Mouse (Mus musculus) Patski (cell line): ENCODE measurements around the gene 9530077C05Rik. TPM values are rescaled to one million over a fixed set of nuclear protein-coding genes. Genes with fewer than 3 reads are reported as not detected.
A peak's percentile ranks its signal among the peaks of the same experiment; 100 is the strongest.

Experiments used
- ATAC-seq: fragments of 100-300 bp; one replicate; pipeline ENCODE4 v1.8.0; 2021
- CTCF ChIA-PET: fragments of 350-600 bp; sonication (Branson Sonifier 250); formaldehyde crosslinking; loops from one replicate; lab custom pipeline; 2022; ENCODE audit warnings: inconsistent platforms; lab: Charles Lee
- POLR2A ChIA-PET: fragments of 350-600 bp; sonication (Branson Sonifier 250); formaldehyde crosslinking; loops from one replicate; lab custom pipeline; 2022; ENCODE audit warnings: antibody characterized with exemption, inconsistent platforms; lab: Charles Lee
- DNase-seq: peaks from one replicate; pipeline ENCODE4 v3.0.0-alpha.2; 2011; ENCODE audit warnings: low read depth, low spot score
- H3K27me3 ChIP-seq: fragments of 371-371 bp; one replicate; pipeline ENCODE4 v1.5.1; 2021
- CTCF ChIP-seq: fragments of 100-300 bp; IDR thresholded peaks from one replicate; pipeline ENCODE4 v1.5.1; 2021
- in situ Hi-C: fragments of 300-500 bp; cut with MboI; formaldehyde crosslinking; loops from 3 replicates; pipeline ENCODE4 v1.11.1; 2018; ENCODE audit warnings: low pct_unique_long_range_greater_than_20kb, mixed read lengths
- polyA plus RNA-seq: library from polyadenylated mRNA; unstranded; gene quantifications from one replicate; pipeline ENCODE4 v1.2.3, GENCODE M21; 2021

9530077C05Rik gene
- polyA plus RNA-seq, 1 experiment from 2014 or later: 12.7 TPM

DNA sequence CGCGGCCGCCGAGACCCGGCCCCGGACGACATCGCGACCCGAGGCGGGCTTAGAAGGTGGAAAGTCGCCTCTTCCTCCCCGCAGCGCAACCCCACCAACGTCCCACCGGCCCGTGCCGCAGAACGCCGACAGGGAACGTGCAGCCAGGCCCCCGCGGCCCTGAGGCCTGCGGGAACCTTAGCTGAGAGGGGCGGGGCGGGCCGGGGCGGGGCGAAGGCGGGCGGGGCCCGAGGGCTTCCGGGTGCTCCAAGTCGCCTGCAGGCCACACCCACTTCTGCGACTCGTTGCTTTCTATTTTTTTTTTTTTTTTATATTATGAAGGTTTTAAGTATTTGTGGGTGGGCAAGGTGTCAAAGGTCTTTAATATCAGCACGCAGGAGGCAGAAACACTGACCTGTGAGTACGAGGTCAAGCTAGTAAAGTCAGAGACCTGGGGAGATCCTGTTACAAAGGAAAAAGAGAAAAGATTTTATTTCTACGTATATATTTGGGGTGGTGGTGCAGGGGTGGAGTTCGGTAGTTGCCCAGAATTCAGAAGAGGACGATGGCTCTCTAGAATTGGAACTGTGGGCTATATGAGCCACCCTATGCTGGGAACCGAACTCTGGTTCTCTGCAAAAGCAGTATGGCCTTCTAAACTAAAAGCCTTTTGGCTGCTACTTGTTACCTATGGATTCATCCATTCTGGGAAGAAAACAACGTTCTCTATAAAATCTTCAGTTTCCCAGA is 57.0 kb downstream of the 9530077C05Rik start:
- ATAC-seq (peak; percentile 83), DNase-seq (peak; percentile 9)
- in situ Hi-C loops: no loop called here
- no peak for TF ChIP-seq CTCF
- ChIA-PET CTCF (no interaction called here), POLR2A (interaction anchor here (0.5 to 1.2 kb wide), 2 partner anchors 9 to 50 kb away, joined by 3 to 5 read pairs; no protein-coding TSS in a partner anchor)
- H3K27me3 ChIP-seq: no peaks in the 10 kb centered on the region

DNA sequence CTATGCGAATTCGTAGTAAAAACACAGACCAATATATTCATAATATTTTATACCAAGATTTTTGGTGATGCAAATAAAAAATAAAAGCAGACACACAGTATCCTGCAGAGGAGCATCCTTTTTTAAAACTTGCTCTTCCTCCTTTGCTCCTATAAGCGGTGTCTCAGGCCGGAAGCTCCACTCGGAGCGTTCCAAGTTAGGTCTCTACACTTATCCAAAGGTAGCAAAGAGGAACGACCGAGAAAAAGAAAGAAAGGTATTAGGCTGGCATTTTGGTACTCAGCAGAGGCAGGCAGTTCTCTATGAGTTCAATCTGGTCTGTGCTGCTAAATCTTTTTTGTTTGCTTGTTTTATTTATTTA is 57.6 kb downstream of the 9530077C05Rik start:
- TF ChIP-seq CTCF: no peak
- DNase-seq: no peak
- ChIA-PET POLR2A (interaction anchor here (0.5 kb wide), 1 partner anchor 49 kb away, joined by 3 read pairs; no protein-coding TSS in a partner anchor), CTCF (no interaction called here)
- ATAC-seq: no peak
- in situ Hi-C loops: no loop called here
- no peaks in the 10 kb centered on the region for H3K27me3 ChIP-seq

DNA sequence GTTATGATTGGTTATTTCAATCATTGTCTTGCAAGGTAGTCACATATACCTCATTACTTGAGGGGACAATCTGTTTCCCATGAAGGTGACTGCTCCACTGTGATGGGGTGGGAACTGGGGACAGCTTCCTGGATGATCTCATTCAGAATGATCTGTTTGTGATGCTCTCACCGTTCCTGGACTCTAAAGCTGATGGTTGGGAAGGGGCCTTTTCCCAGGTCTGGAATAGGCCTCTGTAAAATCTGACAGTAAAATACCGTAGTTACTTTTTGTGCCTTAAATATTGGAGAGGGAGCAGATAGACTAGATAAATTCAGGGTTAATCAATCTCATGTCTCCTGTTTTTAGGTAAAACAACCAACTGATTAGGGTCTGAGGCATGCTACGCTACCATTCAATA is 58.3 kb downstream of the 9530077C05Rik start, which contains the start of gene Rp9:
Rp9 (minus strand) TSS at position 101 of the 400 bp plus-strand sequence.
- ChIA-PET POLR2A (no interaction called here), CTCF (no interaction called here)
- no peaks in the 10 kb centered on the region for H3K27me3 ChIP-seq
- in situ Hi-C loops: no loop called here
- no peak for TF ChIP-seq CTCF
- DNase-seq (no peak), ATAC-seq (no peak)

DNA sequence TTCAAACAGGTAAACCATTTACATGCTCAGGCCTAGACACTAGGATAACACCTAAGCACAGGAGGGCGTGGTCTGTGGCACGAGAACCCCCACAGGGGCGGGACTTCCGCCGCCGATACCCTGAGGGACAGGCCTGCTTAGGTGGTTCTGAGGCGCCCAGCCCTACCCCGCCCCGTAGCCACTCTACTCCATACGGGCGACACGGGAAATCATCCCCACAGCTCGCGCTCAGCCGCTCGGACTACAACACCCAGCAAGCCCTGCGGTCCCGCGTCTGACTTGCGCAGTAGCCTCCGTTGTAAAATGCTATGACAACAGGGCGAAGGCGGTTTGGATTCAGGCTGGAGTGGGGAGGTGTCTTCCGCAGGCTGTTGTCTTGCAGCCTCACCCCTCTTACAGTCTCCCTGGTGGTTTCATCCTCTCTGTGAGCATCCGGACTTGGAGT is 64.1 kb downstream of the 9530077C05Rik start, which contains the start of gene Bbs9:
Bbs9 (plus strand) TSS at position 292 of the 445 bp plus-strand sequence.
- DNase-seq (peak; percentile 64), ATAC-seq (peak; percentile 95)
- ChIA-PET CTCF (no interaction called here), POLR2A (no interaction called here)
- H3K27me3 ChIP-seq: no peaks in the 10 kb centered on the region
- no peak for TF ChIP-seq CTCF
- in situ Hi-C loops: no loop called here

DNA sequence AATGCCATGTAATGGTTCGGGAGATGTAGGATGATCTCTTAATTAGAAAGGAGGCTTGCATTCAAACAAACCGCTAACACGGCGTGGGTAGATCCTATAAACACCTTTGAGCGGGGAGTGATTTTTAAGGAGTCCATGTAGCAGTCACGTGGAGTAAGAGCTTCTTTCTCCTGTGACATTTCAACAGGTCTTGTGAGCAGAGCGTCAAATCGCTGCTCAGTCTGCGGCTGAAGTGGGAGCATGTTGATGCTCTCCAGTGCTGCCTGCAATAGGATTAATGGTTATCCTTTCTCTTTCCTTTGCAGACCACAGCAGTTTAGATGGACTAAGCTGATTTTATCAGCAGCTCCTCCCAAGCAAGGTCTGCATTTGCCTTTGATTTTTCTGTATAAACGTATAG is 65.0 kb downstream of the 9530077C05Rik start:
- ChIA-PET CTCF (interaction anchor here (0.8 kb wide), 1 partner anchor 9 kb away, joined by 3 read pairs; no protein-coding TSS in a partner anchor), POLR2A (no interaction called here)
- in situ Hi-C loops: no loop called here
- ATAC-seq (peak; percentile 13), DNase-seq (peak; percentile 6)
- no peaks in the 10 kb centered on the region for H3K27me3 ChIP-seq
- TF ChIP-seq CTCF: no peak

DNA sequence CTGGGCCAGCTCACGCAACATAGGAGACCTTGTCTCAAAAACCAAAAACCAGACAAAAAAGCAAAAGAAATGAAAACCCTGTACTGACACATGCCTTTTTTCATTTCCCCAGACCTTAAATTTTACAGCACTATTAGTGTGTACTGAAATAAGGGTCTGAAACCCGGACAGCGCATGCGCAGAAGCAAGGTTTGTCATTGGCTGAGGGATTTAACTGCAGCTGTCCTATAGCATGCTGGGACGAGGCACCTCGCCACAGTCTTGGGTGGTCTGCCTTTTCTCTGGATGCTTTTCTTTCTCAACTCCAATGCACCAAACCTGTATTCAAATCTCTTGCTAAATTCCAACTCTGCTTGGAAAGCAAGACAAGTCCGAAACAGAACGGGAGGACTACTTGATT is 67.6 kb downstream of the 9530077C05Rik start:
- H3K27me3 ChIP-seq: no peaks in the 10 kb centered on the region
- ChIA-PET CTCF (no interaction called here), POLR2A (no interaction called here)
- no peak for ATAC-seq
- in situ Hi-C loops: no loop called here
- DNase-seq: no peak
- TF ChIP-seq CTCF: no peak

GRCm38 (mm10) chr9:22483866-22484561 is 72.7 kb downstream of the 9530077C05Rik start:
- ChIA-PET POLR2A (no interaction called here), CTCF (no interaction called here)
- in situ Hi-C loops: no loop called here
- TF ChIP-seq CTCF: no peak
- no peaks in the 10 kb centered on the region for H3K27me3 ChIP-seq
- DNase-seq: no peak
- ATAC-seq: no peak

GRCm38 (mm10) chr9:22484562-22485308 is 73.4 kb downstream of the 9530077C05Rik start:
- ATAC-seq: no peak
- in situ Hi-C loops: no loop called here

GRCm38 (mm10) chr9:22486211-22486610 is 74.9 kb downstream of the 9530077C05Rik start:
- in situ Hi-C loops: no loop called here
- POLR2A ChIA-PET: no interaction called here
- CTCF ChIA-PET: no interaction called here
- DNase-seq (no peak), ATAC-seq (no peak)
- no peak for TF ChIP-seq CTCF
- no peaks in the 10 kb centered on the region for H3K27me3 ChIP-seq

More at GRCm38 (mm10) chr9:22484562-22485308, 73.4 kb downstream of the 9530077C05Rik start:
- TF ChIP-seq CTCF: no peak
- POLR2A ChIA-PET: no interaction called here
- no peaks in the 10 kb centered on the region for H3K27me3 ChIP-seq
- CTCF ChIA-PET: interaction anchor here (0.8 to 1.1 kb wide), 2 partner anchors 9 to 11 kb away, joined by 3 read pairs; no protein-coding TSS in a partner anchor
- no peak for DNase-seq

- ATAC-seq (no peak), DNase-seq (no peak)
- in situ Hi-C loops: no loop called here
- TF ChIP-seq CTCF: no peak
- no peaks in the 10 kb centered on the region for H3K27me3 ChIP-seq
- POLR2A ChIA-PET: no interaction called here
- CTCF ChIA-PET: no interaction called here
These were observed 77.7 kb downstream of the 9530077C05Rik start for GRCm38 (mm10) chr9:22488963-22489362.

Other genes with a start within 250 kb of the 9530077C05Rik start
- not detected for gene Zfp872, start 223.4 kb upstream of the 9530077C05Rik start, polyA plus RNA-seq
- gene Zfp809, start 185.8 kb upstream of the 9530077C05Rik start, polyA plus RNA-seq: 32.9 TPM
- gene Zfp599, start 151.6 kb upstream of the 9530077C05Rik start, polyA plus RNA-seq: 0.27 TPM
- 12.5 TPM for gene Zfp810, start 103.9 kb upstream of the 9530077C05Rik start, polyA plus RNA-seq
- 87.6 TPM for gene Anln, start 22.3 kb upstream of the 9530077C05Rik start, polyA plus RNA-seq
- gene Gm17545, start 42.8 kb downstream of the 9530077C05Rik start, polyA plus RNA-seq: not detected
- gene Rp9, start 58.2 kb downstream of the 9530077C05Rik start, polyA plus RNA-seq: 59.1 TPM
- gene Bbs9, start 64.2 kb downstream of the 9530077C05Rik start, polyA plus RNA-seq: 12.8 TPM